Mouse (Mus musculus): ENCODE measurements around the gene Pou3f1. TPM values are rescaled to one million over a fixed set of nuclear protein-coding genes. Genes with fewer than 3 reads are reported as not detected.

Pou3f1 gene
- polyA plus RNA-seq, 1 experiment = 12.8 TPM

DNA sequence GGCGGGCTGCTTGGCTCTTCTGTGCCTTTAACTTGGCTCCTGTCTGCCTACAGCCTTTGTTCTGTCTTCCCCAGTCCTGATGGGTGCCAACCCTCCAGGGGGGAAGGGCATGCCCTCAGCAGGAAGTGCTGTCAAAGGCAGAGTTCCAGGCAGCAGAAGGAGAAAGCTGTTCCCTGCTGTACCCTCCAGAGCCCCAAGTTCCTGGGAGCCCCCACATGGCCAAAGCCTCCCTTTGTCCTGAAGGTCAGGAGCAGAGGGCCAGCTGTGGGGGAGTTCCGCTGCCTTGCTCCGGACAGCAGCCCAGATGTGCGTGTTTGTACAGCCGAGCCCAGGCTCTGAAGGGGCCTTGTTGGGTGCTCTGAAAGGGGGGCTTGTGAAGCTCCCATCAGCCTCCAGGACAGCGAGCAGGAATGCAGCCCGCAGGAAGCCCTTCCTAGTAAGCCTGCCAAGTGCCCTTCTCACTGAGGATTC lies 32.5 kb upstream of the Pou3f1 start:
- Histone ChIP-seq H3K27ac (ENCODE audit: insufficient read depth, low read length) (no peak overlapping the region), H3K4me3 (ENCODE audit: low read depth, low read length) (no peak overlapping the region), H3K36me3 (ENCODE audit: control insufficient read depth, insufficient read depth, low read length, poor library complexity, severe bottlenecking) (no peaks in the 10 kb centered on the region)

GRCm38 (mm10) chr4:124626836-124627235 lies 29.8 kb upstream of the Pou3f1 start:
- H3K9ac ChIP-seq (ENCODE audit: low read depth, poor library complexity, severe bottlenecking) = no peak overlapping the region
- TF ChIP-seq POLR2A (IDR thresholded peaks at IDR 0.05; ENCODE audit: insufficient read depth, low read length) (no peak), CTCF (IDR thresholded peaks at IDR 0.05; ENCODE audit: low read depth, low read length) (no peak), EP300 (IDR thresholded peaks at IDR 0.05; ENCODE audit: insufficient read depth, low read depth, low read length) (no peak)
- peaks cover under 1% of the 10 kb centered on the region for H3K4me1 ChIP-seq (ENCODE audit: control insufficient read depth, insufficient read depth, low read length)
- no peak overlapping the region for H3K27ac ChIP-seq (ENCODE audit: insufficient read depth, low read length)
- H3K9me3 ChIP-seq (replicated peaks; ENCODE audit: control insufficient read depth, insufficient read depth, low read length, poor library complexity, severe bottlenecking) = no peaks in the 10 kb centered on the region
- no peaks in the 10 kb centered on the region for H3K27me3 ChIP-seq (ENCODE audit: control insufficient read depth, insufficient read depth, low read length, poor library complexity, severe bottlenecking)
- H3K36me3 ChIP-seq (ENCODE audit: control insufficient read depth, insufficient read depth, low read length, poor library complexity, severe bottlenecking) = no peaks in the 10 kb centered on the region
- H3K4me3 ChIP-seq (ENCODE audit: low read depth, low read length) = no peak overlapping the region

More for the DNA sequence above, 32.5 kb upstream of the Pou3f1 start:
- Histone ChIP-seq H3K27me3 (ENCODE audit: control insufficient read depth, insufficient read depth, low read length, poor library complexity, severe bottlenecking) (no peaks in the 10 kb centered on the region), H3K9me3 (replicated peaks; ENCODE audit: control insufficient read depth, insufficient read depth, low read length, poor library complexity, severe bottlenecking) (no peaks in the 10 kb centered on the region), H3K9ac (ENCODE audit: low read depth, poor library complexity, severe bottlenecking) (no peak overlapping the region), H3K4me1 (ENCODE audit: control insufficient read depth, insufficient read depth, low read length) (peaks cover 3% of the 10 kb centered on the region)
- TF ChIP-seq POLR2A (IDR thresholded peaks at IDR 0.05; ENCODE audit: insufficient read depth, low read length) = no peak
- TF ChIP-seq EP300 (IDR thresholded peaks at IDR 0.05; ENCODE audit: insufficient read depth, low read depth, low read length) = no peak
- no peak for TF ChIP-seq CTCF (IDR thresholded peaks at IDR 0.05; ENCODE audit: low read depth, low read length)

GRCm38 (mm10) chr4:124631456-124631855 lies 25.2 kb upstream of the Pou3f1 start:
- H3K4me3 ChIP-seq (ENCODE audit: low read depth, low read length) = no peak overlapping the region
- H3K27ac ChIP-seq (ENCODE audit: insufficient read depth, low read length) = no peak overlapping the region
- H3K9ac ChIP-seq (ENCODE audit: low read depth, poor library complexity, severe bottlenecking) = no peak overlapping the region
- 0 out of 2 replicates have a peak, but pooled peaks have one; percentile 19 for TF ChIP-seq EP300 (IDR thresholded peaks at IDR 0.05; ENCODE audit: insufficient read depth, low read depth, low read length)
- no peak for TF ChIP-seq POLR2A (IDR thresholded peaks at IDR 0.05; ENCODE audit: insufficient read depth, low read length)
- TF ChIP-seq CTCF (IDR thresholded peaks at IDR 0.05; ENCODE audit: low read depth, low read length) = no peak
- no peaks in the 10 kb centered on the region for H3K9me3 ChIP-seq (replicated peaks; ENCODE audit: control insufficient read depth, insufficient read depth, low read length, poor library complexity, severe bottlenecking)
- no peaks in the 10 kb centered on the region; the same call in 1 of the 2 replicates for H3K27me3 ChIP-seq (ENCODE audit: control insufficient read depth, insufficient read depth, low read length, poor library complexity, severe bottlenecking)
- H3K36me3 ChIP-seq (ENCODE audit: control insufficient read depth, insufficient read depth, low read length, poor library complexity, severe bottlenecking) = no peaks in the 10 kb centered on the region
- no peaks in the 10 kb centered on the region for H3K4me1 ChIP-seq (ENCODE audit: control insufficient read depth, insufficient read depth, low read length)

GRCm38 (mm10) chr4:124632856-124633255 lies 23.8 kb upstream of the Pou3f1 start:
- Histone ChIP-seq H3K27me3 (ENCODE audit: control insufficient read depth, insufficient read depth, low read length, poor library complexity, severe bottlenecking) (no peaks in the 10 kb centered on the region; the same call in 1 of the 2 replicates), H3K36me3 (ENCODE audit: control insufficient read depth, insufficient read depth, low read length, poor library complexity, severe bottlenecking) (no peaks in the 10 kb centered on the region), H3K4me3 (ENCODE audit: low read depth, low read length) (no peak overlapping the region), H3K27ac (ENCODE audit: insufficient read depth, low read length) (no peak overlapping the region), H3K4me1 (ENCODE audit: control insufficient read depth, insufficient read depth, low read length) (no peaks in the 10 kb centered on the region), H3K9ac (ENCODE audit: low read depth, poor library complexity, severe bottlenecking) (no peak overlapping the region), H3K9me3 (replicated peaks; ENCODE audit: control insufficient read depth, insufficient read depth, low read length, poor library complexity, severe bottlenecking) (no peaks in the 10 kb centered on the region)
- TF ChIP-seq POLR2A (IDR thresholded peaks at IDR 0.05; ENCODE audit: insufficient read depth, low read length) (no peak), EP300 (IDR thresholded peaks at IDR 0.05; ENCODE audit: insufficient read depth, low read depth, low read length) (no peak), CTCF (IDR thresholded peaks at IDR 0.05; ENCODE audit: low read depth, low read length) (no peak)

- H3K36me3 ChIP-seq (ENCODE audit: control insufficient read depth, insufficient read depth, low read length, poor library complexity, severe bottlenecking) = no peaks in the 10 kb centered on the region
- no peaks in the 10 kb centered on the region for H3K4me1 ChIP-seq (ENCODE audit: control insufficient read depth, insufficient read depth, low read length)
- H3K9me3 ChIP-seq (replicated peaks; ENCODE audit: control insufficient read depth, insufficient read depth, low read length, poor library complexity, severe bottlenecking) = no peaks in the 10 kb centered on the region
- no peak for TF ChIP-seq EP300 (IDR thresholded peaks at IDR 0.05; ENCODE audit: insufficient read depth, low read depth, low read length)
- no peak for TF ChIP-seq POLR2A (IDR thresholded peaks at IDR 0.05; ENCODE audit: insufficient read depth, low read length)
- TF ChIP-seq CTCF (IDR thresholded peaks at IDR 0.05; ENCODE audit: low read depth, low read length) = no peak
- H3K4me3 ChIP-seq (ENCODE audit: low read depth, low read length) = no peak overlapping the region
- no peaks in the 10 kb centered on the region; the same call in 1 of the 2 replicates for H3K27me3 ChIP-seq (ENCODE audit: control insufficient read depth, insufficient read depth, low read length, poor library complexity, severe bottlenecking)
- H3K9ac ChIP-seq (ENCODE audit: low read depth, poor library complexity, severe bottlenecking) = no peak overlapping the region
- no peak overlapping the region for H3K27ac ChIP-seq (ENCODE audit: insufficient read depth, low read length)
These were observed 23.3 kb upstream of the Pou3f1 start for GRCm38 (mm10) chr4:124633281-124633680.

GRCm38 (mm10) chr4:124639715-124640114 lies 16.9 kb upstream of the Pou3f1 start:
- no peak overlapping the region for H3K9ac ChIP-seq (ENCODE audit: low read depth, poor library complexity, severe bottlenecking)
- H3K4me1 ChIP-seq (ENCODE audit: control insufficient read depth, insufficient read depth, low read length) = no peaks in the 10 kb centered on the region
- TF ChIP-seq POLR2A (IDR thresholded peaks at IDR 0.05; ENCODE audit: insufficient read depth, low read length) = no peak
- TF ChIP-seq EP300 (IDR thresholded peaks at IDR 0.05; ENCODE audit: insufficient read depth, low read depth, low read length) = no peak
- no peak for TF ChIP-seq CTCF (IDR thresholded peaks at IDR 0.05; ENCODE audit: low read depth, low read length)
- H3K36me3 ChIP-seq (ENCODE audit: control insufficient read depth, insufficient read depth, low read length, poor library complexity, severe bottlenecking) = no peaks in the 10 kb centered on the region
- no peaks in the 10 kb centered on the region for H3K9me3 ChIP-seq (replicated peaks; ENCODE audit: control insufficient read depth, insufficient read depth, low read length, poor library complexity, severe bottlenecking)
- no peaks in the 10 kb centered on the region; the same call in 1 of the 2 replicates for H3K27me3 ChIP-seq (ENCODE audit: control insufficient read depth, insufficient read depth, low read length, poor library complexity, severe bottlenecking)
- H3K27ac ChIP-seq (ENCODE audit: insufficient read depth, low read length) = no peak overlapping the region
- no peak overlapping the region for H3K4me3 ChIP-seq (ENCODE audit: low read depth, low read length)
